In the genomic region with DNA sequence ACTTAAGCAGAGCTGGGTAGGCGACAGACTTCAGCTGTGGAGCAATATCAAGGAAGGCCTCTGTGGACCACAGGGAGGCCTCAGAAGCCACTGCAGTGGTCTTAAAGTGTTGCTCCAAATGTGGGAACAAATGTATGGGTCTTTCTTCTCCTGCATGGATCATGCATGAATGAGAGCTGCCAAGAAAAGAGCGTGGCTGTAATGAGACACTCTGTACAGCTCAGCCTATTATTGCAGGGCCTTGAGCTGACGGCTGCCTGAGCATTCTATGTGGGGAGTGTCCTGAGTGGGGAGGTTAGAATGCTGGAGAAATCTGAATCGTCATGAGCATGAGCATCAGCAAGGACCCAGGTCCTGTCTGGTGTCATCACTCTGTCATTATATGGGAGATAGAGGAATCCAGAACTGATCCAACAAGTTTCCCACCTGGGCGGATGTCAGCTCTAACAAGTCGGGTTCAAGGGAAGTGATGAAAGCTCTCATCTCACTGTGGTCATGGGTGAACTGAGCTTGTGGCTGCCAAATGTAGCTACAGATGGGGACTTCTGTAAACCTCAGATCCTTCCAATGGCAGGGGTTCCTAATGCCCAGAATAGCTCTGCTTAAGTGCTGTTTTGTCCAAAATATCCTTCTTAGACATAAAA, we compare ENCODE assay signal across 16 mouse cellular contexts.
DNase-seq lines count a peak whose midpoint lies in the region; ATAC-seq and TF ChIP-seq lines count a peak whose summit lies in the region.
"Had no signal": no experiment of that assay in that cellular context is flagged by ENCODE, and none has a peak within 500 bp of the region (broad histone marks: within the 10 kb centered on the region; RNA-seq: fewer than 3 reads in every experiment).

No protein-coding gene starts in this region.

- no peaks in the 10 kb centered on the region for H3K9me3 ChIP-seq in CH12.LX (replicated peaks; ENCODE audit: low read length)
- H3K9me3 ChIP-seq: hindbrain, embryonic 12.5 days; liver, embryonic 13.5 days had no signal

- intact Hi-C loops in heart, adult 2 months (cut with DNase I), result no loop called here

- no peaks in the 10 kb centered on the region for H3K27me3 ChIP-seq in heart, adult 2 months (ENCODE audit: control insufficient read depth, insufficient read depth, low read length)
- H3K27me3 ChIP-seq in CH12.LX (replicated peaks), result no peaks in the 10 kb centered on the region
- H3K27me3 ChIP-seq: hindbrain, embryonic 12.5 days; liver, embryonic 13.5 days had no signal

- H3K27ac ChIP-seq in heart, adult 2 months, result no peak overlapping the region
- no peak overlapping the region for H3K27ac ChIP-seq in CH12.LX (ENCODE audit: insufficient read depth, low read depth)
- H3K27ac ChIP-seq: hindbrain, embryonic 12.5 days; liver, embryonic 13.5 days had no signal

- H3K36me3 ChIP-seq in heart, adult 2 months (ENCODE audit: control insufficient read depth, insufficient read depth, low read length), result no peaks in the 10 kb centered on the region
- no peaks in the 10 kb centered on the region for H3K36me3 ChIP-seq in CH12.LX (replicated peaks in 1 of 2; ENCODE audit: control insufficient read depth in 1 of 2, insufficient read depth in 1 of 2, low read length in 1 of 2)
- H3K36me3 ChIP-seq: hindbrain, embryonic 12.5 days; liver, embryonic 13.5 days had no signal

- H3K79me2 ChIP-seq in heart, adult 2 months (replicated peaks; ENCODE audit: control insufficient read depth, insufficient read depth, low read length), result no peaks in the 10 kb centered on the region
- no peaks in the 10 kb centered on the region for H3K79me2 ChIP-seq in CH12.LX (replicated peaks; ENCODE audit: control insufficient read depth, extremely low read depth, insufficient read depth, poor library complexity, severe bottlenecking)

- in situ Hi-C loops in CH12.LX (cut with MboI; ENCODE audit: low pct_ligation_motif_present, low pct_unique_long_range_greater_than_20kb, low sequenced_read_pairs), result no loop called here

- dilution Hi-C loops in CH12.LX (cut with MboI; ENCODE audit: extremely low pct_ligation_motif_present, extremely low pct_unique_long_range_greater_than_20kb, low sequenced_read_pairs), result no loop called here

- 0 out of 2 replicates have a peak, but pooled peaks have one; percentile 34 for ATAC-seq in megakaryocyte progenitor cell, adult 5-6 weeks (replicated peaks; ENCODE audit: poor library complexity)
- ATAC-seq: inflammation-experienced regulatory T-cells, adult 6 months had no signal

- no peak for TF ChIP-seq CTCF in heart, adult 2 months (IDR thresholded peaks at IDR 0.05)
- no peak for TF ChIP-seq CTCF in CH12.LX (conservative IDR thresholded peaks at IDR 0.05 in 1 of 2, IDR thresholded peaks at IDR 0.05 in 1 of 2; ENCODE audit: low read depth in 2 of 2, low read length in 2 of 2)

- peak; percentile 49 for DNase-seq in heart, adult 11 months
- DNase-seq in heart, adult 2 months, result no peak
- peak; percentile 43 for DNase-seq in CH12.LX (ENCODE audit: extremely low read depth)
- DNase-seq in thymus, postnatal 25 days, result peak; percentile 42
- no peak for DNase-seq in testis, postnatal 10 days (ENCODE audit: low spot score)
- DNase-seq in yolk sac, embryonic 10.5 days (ENCODE audit: low spot score), result no peak
- no peak for DNase-seq in c-Kit-positive CD71-positive TER-119-positive erythroid progenitor cells, embryonic 14.5 days (ENCODE audit: low spot score)
- DNase-seq: adrenal gland, adult 2 months; cerebellum, adult 11 months; cerebellum, postnatal 36 days; left cerebral cortex, postnatal 4 days; liver, embryonic 13.5 days; lung, postnatal 10 days had no signal

- no peak for TF ChIP-seq POLR2A in heart, adult 2 months (IDR thresholded peaks at IDR 0.05; ENCODE audit: insufficient read depth, low read depth, low read length)
- TF ChIP-seq POLR2A in CH12.LX (IDR thresholded peaks at IDR 0.05; ENCODE audit: low read depth, low read length), result no peak

- H3K9ac ChIP-seq in heart, adult 2 months (ENCODE audit: low read depth, low read length), result no peak overlapping the region
- no peak overlapping the region for H3K9ac ChIP-seq in CH12.LX (ENCODE audit: insufficient read depth, low read depth)
- H3K9ac ChIP-seq: hindbrain, embryonic 12.5 days; liver, embryonic 13.5 days had no signal

- TF ChIP-seq EP300 in heart, adult 2 months (IDR thresholded peaks at IDR 0.05; ENCODE audit: insufficient read depth, low read depth, low read length), result no peak
- TF ChIP-seq EP300 in CH12.LX (IDR thresholded peaks at IDR 0.05; ENCODE audit: low read length), result no peak

- H3K4me3 ChIP-seq in heart, adult 2 months, result no peak overlapping the region
- H3K4me3 ChIP-seq in CH12.LX (replicated peaks in 1 of 3; ENCODE audit: low read depth in 2 of 3, low read length in 2 of 3, poor library complexity in 1 of 3), result no peak overlapping the region
- H3K4me3 ChIP-seq: hindbrain, embryonic 12.5 days; liver, embryonic 13.5 days had no signal

- no peak overlapping the region for H3K4me2 ChIP-seq in CH12.LX (ENCODE audit: insufficient read depth, low read depth, poor library complexity, severe bottlenecking)
- H3K4me2 ChIP-seq: hindbrain, embryonic 12.5 days; liver, embryonic 13.5 days had no signal

- no peak for TF ChIP-seq RAD21 in CH12.LX (IDR thresholded peaks at IDR 0.05; ENCODE audit: low read depth, low read length)

- 77% methylated on average over 6 of the region's 6 CpGs for WGBS in heart, adult 2 months

- H3K4me1 ChIP-seq in heart, adult 2 months (ENCODE audit: control insufficient read depth, insufficient read depth, low read length), result no peaks in the 10 kb centered on the region; the same call in 1 of the 2 replicates
- peaks cover 8 to 67% of the 10 kb centered on the region in 2 experiments for H3K4me1 ChIP-seq in CH12.LX (ENCODE audit: control insufficient read depth in 1 of 2, insufficient read depth in 2 of 2)
- H3K4me1 ChIP-seq: hindbrain, embryonic 12.5 days; liver, embryonic 13.5 days had no signal

TF ChIP-seq in CH12.LX, 34 proteins besides CTCF, POLR2A, EP300 and RAD21:
- 0 out of 2 replicates have a peak, but pooled peaks have one; percentile 15 for TF ChIP-seq ETS1 (conservative IDR thresholded peaks at IDR 0.05; ENCODE audit: low read depth, low read length)
- TF ChIP-seq TCF12 (IDR thresholded peaks at IDR 0.05; ENCODE audit: low read depth, low read length), result no peak

Comparison
In these comparisons a context has a peak if more than half of its experiments do, and no peak if none do; other contexts are left out.
1. DNase-seq: peak in heart, adult 11 months (single experiment), CH12.LX (single experiment) and thymus, postnatal 25 days (single experiment); none in heart, adult 2 months (0 of 2), testis, postnatal 10 days (single experiment), yolk sac, embryonic 10.5 days (single experiment) and c-Kit-positive CD71-positive TER-119-positive erythroid progenitor cells, embryonic 14.5 days (single experiment).